Mouse (Mus musculus) forebrain, embryonic 14.5 days (tissue): ENCODE results near the gene Fam120b. TPM values are rescaled to one million over a fixed set of nuclear protein-coding genes. Genes with fewer than 3 reads are reported as not detected.

ENCODE experiments used
- ATAC-seq: fragments of 200-750 bp; cut with Nextera tagmentation; 2 replicates; pipeline ENCODE4 v1.8.0; 2017; ENCODE audit warnings: mild to moderate bottlenecking, moderate library complexity
- DNase-seq: peaks from one replicate; pipeline ENCODE4 v3.0.0-alpha.2; 2015; ENCODE audit warnings: low spot score
- H3K27ac ChIP-seq: fragments of 300-500 bp; sonication (generic); 2 replicates; pipeline ENCODE4 v1.5.1; 2014; ENCODE audit warnings: low read depth, mild to moderate bottlenecking, control low read depth, low read length, moderate library complexity
- H3K27me3 ChIP-seq: fragments of 300-500 bp; sonication (generic); replicated peaks from 2 replicates; pipeline ENCODE4 v1.6.1; 2014; ENCODE audit warnings: low read length, control low read depth, mixed read lengths; ENCODE audit not compliant: control insufficient read depth, insufficient read depth
- H3K36me3 ChIP-seq: fragments of 300-500 bp; sonication (generic); 2 replicates; pipeline ENCODE4 v1.6.1; 2014; ENCODE audit warnings: low read length, control low read depth; ENCODE audit not compliant: control insufficient read depth, insufficient read depth
- H3K4me1 ChIP-seq: fragments of 300-500 bp; sonication (generic); 2 replicates; pipeline ENCODE4 v1.6.1; 2014; ENCODE audit warnings: antibody characterized with exemption, low read length, control low read depth; ENCODE audit not compliant: control insufficient read depth, insufficient read depth
- H3K4me2 ChIP-seq: fragments of 300-500 bp; sonication (generic); 2 replicates; pipeline ENCODE4 v1.6.1; 2014; ENCODE audit warnings: mild to moderate bottlenecking, control low read depth, low read length
- H3K4me3 ChIP-seq: fragments of 300-500 bp; sonication (generic); 2 replicates; pipeline ENCODE4 v1.5.1; 2014; ENCODE audit warnings: low read depth, low read length, control low read depth
- H3K9ac ChIP-seq: fragments of 300-500 bp; sonication (generic); 2 replicates; pipeline ENCODE4 v1.6.1; 2014; ENCODE audit warnings: mild to moderate bottlenecking, low read length, control low read depth, moderate library complexity
- H3K9me3 ChIP-seq: fragments of 300-500 bp; sonication (generic); replicated peaks from 2 replicates; pipeline ENCODE4 v1.6.1; 2016; ENCODE audit warnings: low read length, control low read depth, mixed read lengths; ENCODE audit not compliant: control insufficient read depth
- WGBS: fragments of 180-500 bp; shearing (Covaris S2); extraction: QIAGEN DNeasy Blood & Tissue Kit; methylation state at CpG from one replicate; pipeline ENCODE4 v1.1.7; 2014; 5-methylcytosine and 5-hydroxymethylcytosine counted together
- polyA plus RNA-seq: library from polyadenylated mRNA; unstranded; fragments of >200 nt; fragmentation: Nextera tagmentation; extraction: Ambion mirVana; gene quantifications from 2 replicates; pipeline ENCODE4 v1.2.1, GENCODE M21; 2014

Gene Fam120b
- polyA plus RNA-seq, 1 experiment from 2014 or later = 36.0 TPM

DNA sequence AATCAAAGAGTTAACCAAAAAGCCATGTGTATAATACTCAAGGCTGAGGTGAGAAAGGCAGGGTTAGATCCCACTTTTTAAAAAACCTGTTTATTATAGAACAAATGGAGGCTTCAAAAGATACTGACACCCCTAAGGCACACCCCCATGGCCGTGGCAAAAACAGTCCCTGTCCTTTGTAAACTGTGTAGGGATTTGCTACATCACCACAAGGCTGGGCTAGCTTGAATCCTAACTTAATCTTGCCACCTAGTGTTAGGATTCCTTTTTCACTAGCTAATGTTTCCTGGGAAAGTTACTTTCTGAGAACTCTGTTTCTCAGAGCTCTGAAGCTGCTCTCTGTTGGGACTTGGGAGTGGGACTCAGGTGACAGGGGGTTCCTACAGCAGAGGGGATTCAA lies 18.1 kb upstream of the Fam120b start:
- 0 out of 2 replicates have a peak overlapping the region, but pooled peaks have one; percentile 90 for H3K4me3 ChIP-seq
- H3K4me1 ChIP-seq = peaks cover 49% of the 10 kb centered on the region
- peak overlapping the region; percentile 99 for H3K27ac ChIP-seq
- H3K9me3 ChIP-seq = no peaks in the 10 kb centered on the region
- no peaks in the 10 kb centered on the region for H3K27me3 ChIP-seq
- H3K9ac ChIP-seq = 0 out of 2 replicates have a peak overlapping the region, but pooled peaks have one; percentile 9
- H3K4me2 ChIP-seq = peak overlapping the region; percentile 92
- ATAC-seq = no peak
- peaks cover 7% of the 10 kb centered on the region; the same call in 1 of the 2 replicates for H3K36me3 ChIP-seq
- WGBS = 0% methylated on average over 1 of the region's 1 CpGs
- peak; percentile 88 for DNase-seq

DNA sequence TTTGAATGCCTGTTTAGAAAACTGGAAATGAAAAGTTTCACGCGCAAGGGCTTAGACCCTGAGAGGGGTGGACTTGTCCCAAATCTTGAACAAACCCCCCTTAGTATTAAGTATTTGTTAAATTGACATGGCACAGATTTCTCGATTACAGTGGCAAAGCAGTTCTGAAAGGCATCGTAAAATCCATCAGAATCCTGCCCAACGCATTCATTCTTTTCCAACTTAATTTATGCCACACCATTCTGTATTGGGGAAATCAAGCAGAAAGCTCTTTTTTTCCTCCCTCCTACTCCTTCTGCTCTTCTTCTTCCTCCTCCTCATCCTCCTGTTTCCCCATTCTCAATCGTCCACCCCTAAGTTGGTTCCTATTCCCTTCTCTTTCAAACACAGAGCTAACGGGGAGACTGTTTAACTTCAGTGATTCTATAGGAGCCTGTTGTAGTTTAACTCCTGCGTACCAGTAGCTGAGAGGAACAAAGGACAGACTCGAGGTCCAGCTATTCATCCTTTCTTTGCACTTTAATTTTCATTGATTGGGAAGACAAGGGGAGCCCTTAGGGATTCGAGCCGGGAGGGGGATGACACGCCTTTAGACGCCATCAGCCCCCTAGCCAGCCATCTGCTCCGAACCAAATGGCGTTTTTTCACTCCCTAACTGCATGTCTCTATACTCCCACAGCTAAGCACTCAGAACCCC lies 17.4 kb upstream of the Fam120b start:
- Histone ChIP-seq H3K27ac (peak overlapping the region; percentile 99), H3K9ac (no peak overlapping the region), H3K4me3 (no peak overlapping the region), H3K4me2 (peak overlapping the region; percentile 92), H3K27me3 (no peaks in the 10 kb centered on the region), H3K9me3 (no peaks in the 10 kb centered on the region), H3K36me3 (peaks cover 1% of the 10 kb centered on the region; the same call in 1 of the 2 replicates), H3K4me1 (peaks cover 42% of the 10 kb centered on the region)
- DNase-seq = peak; percentile 84
- under 1% methylated on average over 15 of the region's 15 CpGs for WGBS
- ATAC-seq = peak; percentile 25

DNA sequence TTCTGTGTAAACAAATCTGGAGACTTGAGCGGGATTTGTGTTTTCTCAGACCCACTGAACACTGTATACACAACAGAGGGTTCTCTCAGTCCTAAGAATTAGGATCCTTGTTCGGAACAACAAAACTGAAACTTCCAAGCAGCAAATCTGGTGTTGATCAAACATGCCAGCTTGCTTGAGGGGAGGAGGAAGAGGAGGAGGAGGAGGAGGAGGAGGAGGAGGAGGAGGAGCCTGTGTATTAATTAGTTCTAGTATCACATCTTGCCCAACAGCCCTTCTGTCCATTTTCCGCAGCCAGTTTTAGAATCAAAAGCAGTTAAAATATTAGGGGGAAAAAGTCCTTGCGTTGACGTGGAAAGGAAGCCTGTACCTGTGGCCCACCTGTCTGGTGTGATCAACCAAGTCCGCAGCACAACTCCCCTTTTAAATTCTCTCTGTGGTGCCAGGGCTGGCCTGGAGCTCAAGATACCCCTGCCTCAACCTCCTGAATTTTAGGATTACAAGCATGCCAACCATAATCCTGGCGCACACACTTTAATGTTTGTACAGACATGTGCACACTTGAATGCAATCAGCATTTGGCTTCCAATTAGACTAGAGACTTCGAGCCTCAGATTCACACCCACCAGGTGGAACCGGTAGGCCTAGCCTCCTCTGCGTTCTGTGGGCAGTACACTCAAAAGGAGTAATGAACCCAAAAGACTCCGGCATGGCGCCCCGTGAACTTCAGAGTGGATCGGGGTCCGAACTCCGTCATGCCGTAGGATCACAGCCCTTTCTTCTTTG lies 16.1 kb upstream of the Fam120b start:
- 3% methylated on average over 17 of the region's 17 CpGs for WGBS
- Histone ChIP-seq H3K36me3 (no peaks in the 10 kb centered on the region), H3K27me3 (no peaks in the 10 kb centered on the region), H3K4me1 (peaks cover 32% of the 10 kb centered on the region), H3K4me2 (peak overlapping the region; percentile 92), H3K4me3 (peak overlapping the region; percentile 40), H3K9ac (peak overlapping the region; percentile 66), H3K9me3 (no peaks in the 10 kb centered on the region), H3K27ac (peak overlapping the region; percentile 99)
- ATAC-seq (no peak), DNase-seq (peak; percentile 67)

- Histone ChIP-seq H3K9me3 (no peaks in the 10 kb centered on the region), H3K36me3 (no peaks in the 10 kb centered on the region), H3K27me3 (no peaks in the 10 kb centered on the region), H3K4me1 (peaks cover 32% of the 10 kb centered on the region), H3K4me3 (peak overlapping the region; percentile 40), H3K27ac (peak overlapping the region; percentile 80), H3K9ac (peak overlapping the region; percentile 66), H3K4me2 (peak overlapping the region; percentile 86)
- WGBS = 0% methylated on average over 27 of the region's 27 CpGs
- DNase-seq (peak; percentile 87), ATAC-seq (peak; percentile 51)
Measured at GRCm38 (mm10) chr17:15380641-15381051, 15.4 kb upstream of the Fam120b start.

- Histone ChIP-seq H3K4me2 (peak overlapping the region; percentile 86), H3K4me3 (peak overlapping the region; percentile 40), H3K9me3 (no peaks in the 10 kb centered on the region), H3K4me1 (peaks cover 32% of the 10 kb centered on the region), H3K27me3 (no peaks in the 10 kb centered on the region), H3K27ac (peak overlapping the region; percentile 80), H3K9ac (peak overlapping the region; percentile 66), H3K36me3 (no peaks in the 10 kb centered on the region)
- WGBS = under 1% methylated on average over 22 of the region's 22 CpGs
- DNase-seq (peak; percentile 67), ATAC-seq (peak; percentile 15)
Measured at GRCm38 (mm10) chr17:15381092-15381860, 14.7 kb upstream of the Fam120b start.

DNA sequence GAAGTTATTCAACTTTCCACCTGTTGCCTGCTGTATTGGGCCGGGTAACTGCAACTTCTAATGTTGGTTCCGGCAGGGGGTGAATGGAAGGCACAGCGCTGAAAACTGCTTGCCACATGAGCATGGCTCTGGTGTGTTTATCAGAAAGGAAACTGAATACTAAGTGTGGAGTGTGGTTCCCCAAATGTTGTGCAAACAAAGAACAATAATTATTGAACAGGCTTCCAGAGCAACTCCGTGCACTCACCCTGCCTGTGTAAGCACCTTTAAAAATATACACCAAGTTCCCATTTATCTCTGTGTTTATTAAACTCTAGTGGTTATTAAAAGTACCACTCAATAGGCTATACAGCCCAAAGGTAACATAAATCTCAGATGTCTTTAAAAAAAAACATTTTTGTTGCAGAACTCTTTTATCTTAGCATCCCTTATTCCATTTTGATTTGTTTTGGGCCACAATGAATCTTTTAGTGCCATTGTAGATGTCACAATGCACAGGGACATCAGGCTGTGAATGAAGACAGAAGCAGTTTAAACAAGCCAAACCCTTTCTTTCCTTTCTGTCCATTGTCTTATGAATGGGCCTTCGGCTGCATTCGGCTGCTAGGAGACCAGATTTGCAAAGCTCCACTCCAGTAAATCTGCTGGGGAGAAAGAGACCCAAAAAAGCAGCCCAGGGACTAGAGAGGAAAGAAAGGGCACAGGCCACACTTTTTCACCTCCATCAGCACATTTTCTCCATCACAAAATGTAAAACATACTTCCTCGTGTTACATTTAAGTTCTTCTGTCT lies 13.9 kb upstream of the Fam120b start:
- no peak for ATAC-seq
- H3K27me3 ChIP-seq = no peaks in the 10 kb centered on the region
- H3K4me2 ChIP-seq = peak overlapping the region; percentile 86
- H3K27ac ChIP-seq = no peak overlapping the region
- H3K4me3 ChIP-seq = no peak overlapping the region
- no peaks in the 10 kb centered on the region for H3K9me3 ChIP-seq
- WGBS = 7% methylated on average over 7 of the region's 7 CpGs
- H3K4me1 ChIP-seq = peaks cover 29% of the 10 kb centered on the region
- DNase-seq = peak; percentile 49
- no peaks in the 10 kb centered on the region for H3K36me3 ChIP-seq
- no peak overlapping the region for H3K9ac ChIP-seq

DNA sequence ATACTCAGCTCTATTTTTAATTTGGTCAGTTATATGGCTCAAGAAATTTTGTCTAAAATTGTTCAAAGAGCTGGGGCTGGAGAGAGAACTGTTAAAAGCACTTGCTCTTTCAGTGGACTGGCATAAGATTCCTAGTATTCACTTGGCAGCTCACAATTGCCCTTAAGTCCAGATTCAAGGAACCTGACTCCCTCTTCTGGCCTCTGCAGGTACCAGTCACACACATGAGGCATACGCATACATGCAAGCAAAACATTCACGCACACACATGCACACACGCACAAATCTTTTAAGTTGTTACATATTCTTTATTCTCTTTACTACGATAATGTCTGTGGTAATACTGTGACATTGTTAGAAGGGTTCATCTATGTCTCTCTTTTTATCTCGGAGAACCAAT lies 12.6 kb upstream of the Fam120b start:
- Histone ChIP-seq H3K4me2 (no peak overlapping the region), H3K9me3 (no peaks in the 10 kb centered on the region), H3K27ac (no peak overlapping the region), H3K36me3 (no peaks in the 10 kb centered on the region), H3K4me3 (no peak overlapping the region), H3K9ac (no peak overlapping the region), H3K27me3 (no peaks in the 10 kb centered on the region), H3K4me1 (peaks cover 21% of the 10 kb centered on the region)
- no peak for ATAC-seq
- WGBS = 98% methylated on average over 5 of the region's 5 CpGs
- DNase-seq = no peak

DNA sequence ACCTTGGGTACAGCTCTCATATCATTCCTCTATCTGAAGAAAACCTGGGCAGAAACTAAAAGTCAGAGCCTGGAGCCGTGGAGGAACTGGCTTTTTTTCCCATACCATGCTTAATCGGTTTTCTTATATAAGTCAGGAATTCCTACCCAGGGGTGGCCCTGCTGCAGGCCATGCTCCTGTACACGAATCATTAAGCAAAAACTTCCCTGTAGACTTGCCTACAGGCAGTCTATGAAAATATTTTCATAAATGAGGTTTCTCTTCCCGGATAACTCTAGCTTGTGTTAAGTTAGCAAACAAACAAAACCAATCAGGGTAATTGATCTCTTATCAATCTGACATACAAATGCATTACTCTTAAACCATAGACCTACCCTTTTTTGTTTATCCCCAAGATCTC lies 7.1 kb upstream of the Fam120b start:
- 79% methylated on average over 4 of the region's 4 CpGs for WGBS
- ATAC-seq = no peak
- Histone ChIP-seq H3K9me3 (no peaks in the 10 kb centered on the region), H3K27ac (no peak overlapping the region), H3K27me3 (no peaks in the 10 kb centered on the region; the same call in 1 of the 2 replicates), H3K36me3 (no peaks in the 10 kb centered on the region), H3K9ac (no peak overlapping the region), H3K4me2 (no peak overlapping the region), H3K4me3 (no peak overlapping the region), H3K4me1 (no peaks in the 10 kb centered on the region)
- DNase-seq = no peak
